Mouse (Mus musculus): ENCODE results near the gene C2cd4c. TPM values are rescaled to one million over a fixed set of nuclear protein-coding genes. Genes with fewer than 3 reads are reported as not detected.

Gene C2cd4c
- polyA plus RNA-seq, 1 experiment from 2014 or later: 0.07 TPM

GRCm38 (mm10) chr10:79595590-79595929, 18.3 kb downstream of the C2cd4c start:
- 51% methylated on average over 8 of the region's 8 CpGs for WGBS
- Histone ChIP-seq H3K4me3 (ENCODE audit: low read length) (no peak overlapping the region), H3K9me3 (ENCODE audit: control insufficient read depth, low read length) (no peaks in the 10 kb centered on the region), H3K27ac (ENCODE audit: low read length) (no peak overlapping the region), H3K36me3 (ENCODE audit: control insufficient read depth, insufficient read depth, low read length) (no peaks in the 10 kb centered on the region), H3K4me2 (ENCODE audit: low read depth, low read length) (no peak overlapping the region), H3K4me1 (ENCODE audit: control insufficient read depth, insufficient read depth, low read length) (no peaks in the 10 kb centered on the region), H3K9ac (ENCODE audit: low read depth, low read length) (no peak overlapping the region), H3K27me3 (replicated peaks; ENCODE audit: control insufficient read depth, insufficient read depth, low read length) (no peaks in the 10 kb centered on the region)
- no peak for ATAC-seq

- Histone ChIP-seq H3K9ac (ENCODE audit: low read depth, low read length) (no peak overlapping the region), H3K4me3 (ENCODE audit: low read length) (no peak overlapping the region), H3K4me1 (ENCODE audit: control insufficient read depth, insufficient read depth, low read length) (no peaks in the 10 kb centered on the region), H3K9me3 (ENCODE audit: control insufficient read depth, low read length) (no peaks in the 10 kb centered on the region), H3K36me3 (ENCODE audit: control insufficient read depth, insufficient read depth, low read length) (no peaks in the 10 kb centered on the region), H3K4me2 (ENCODE audit: low read depth, low read length) (no peak overlapping the region), H3K27ac (ENCODE audit: low read length) (no peak overlapping the region), H3K27me3 (replicated peaks; ENCODE audit: control insufficient read depth, insufficient read depth, low read length) (no peaks in the 10 kb centered on the region)
- WGBS: 14% methylated on average over 17 of the region's 17 CpGs
- ATAC-seq: peak; percentile 83
These were observed 18.8 kb downstream of the C2cd4c start for GRCm38 (mm10) chr10:79594872-79595589.

- no peak overlapping the region for H3K4me3 ChIP-seq (ENCODE audit: low read length)
- no peaks in the 10 kb centered on the region for H3K4me1 ChIP-seq (ENCODE audit: control insufficient read depth, insufficient read depth, low read length)
- no peak for ATAC-seq
- H3K36me3 ChIP-seq (ENCODE audit: control insufficient read depth, insufficient read depth, low read length): no peaks in the 10 kb centered on the region
- H3K4me2 ChIP-seq (ENCODE audit: low read depth, low read length): no peak overlapping the region
- no peaks in the 10 kb centered on the region for H3K9me3 ChIP-seq (ENCODE audit: control insufficient read depth, low read length)
- 51% methylated on average over 6 of the region's 6 CpGs for WGBS
- no peak overlapping the region for H3K27ac ChIP-seq (ENCODE audit: low read length)
- H3K9ac ChIP-seq (ENCODE audit: low read depth, low read length): no peak overlapping the region
- H3K27me3 ChIP-seq (replicated peaks; ENCODE audit: control insufficient read depth, insufficient read depth, low read length): no peaks in the 10 kb centered on the region
These were observed 19.7 kb downstream of the C2cd4c start for GRCm38 (mm10) chr10:79594111-79594510.

- no peak overlapping the region for H3K4me3 ChIP-seq (ENCODE audit: low read length)
- no peaks in the 10 kb centered on the region for H3K27me3 ChIP-seq (replicated peaks; ENCODE audit: control insufficient read depth, insufficient read depth, low read length)
- no peak overlapping the region for H3K4me2 ChIP-seq (ENCODE audit: low read depth, low read length)
- no peaks in the 10 kb centered on the region for H3K36me3 ChIP-seq (ENCODE audit: control insufficient read depth, insufficient read depth, low read length)
- no peaks in the 10 kb centered on the region for H3K9me3 ChIP-seq (ENCODE audit: control insufficient read depth, low read length)
- WGBS: 88% methylated on average over 1 of the region's 1 CpGs
- 0 out of 2 replicates have a peak, but pooled peaks cover 3% of the 10 kb centered on the region for H3K4me1 ChIP-seq (ENCODE audit: control insufficient read depth, insufficient read depth, low read length)
- no peak for ATAC-seq
- no peak overlapping the region for H3K27ac ChIP-seq (ENCODE audit: low read length)
- H3K9ac ChIP-seq (ENCODE audit: low read depth, low read length): no peak overlapping the region
These were observed 23.1 kb downstream of the C2cd4c start for GRCm38 (mm10) chr10:79590702-79591101.

- H3K4me2 ChIP-seq (ENCODE audit: low read depth, low read length): no peak overlapping the region
- H3K27me3 ChIP-seq (replicated peaks; ENCODE audit: control insufficient read depth, insufficient read depth, low read length): no peaks in the 10 kb centered on the region
- no peak overlapping the region for H3K9ac ChIP-seq (ENCODE audit: low read depth, low read length)
- ATAC-seq: peak; percentile 79
- no peak overlapping the region for H3K4me3 ChIP-seq (ENCODE audit: low read length)
- 0 out of 2 replicates have a peak, but pooled peaks cover 3% of the 10 kb centered on the region for H3K4me1 ChIP-seq (ENCODE audit: control insufficient read depth, insufficient read depth, low read length)
- H3K36me3 ChIP-seq (ENCODE audit: control insufficient read depth, insufficient read depth, low read length): no peaks in the 10 kb centered on the region
- H3K9me3 ChIP-seq (ENCODE audit: control insufficient read depth, low read length): no peaks in the 10 kb centered on the region
- no peak overlapping the region for H3K27ac ChIP-seq (ENCODE audit: low read length)
- WGBS: 61% methylated on average over 4 of the region's 4 CpGs
These were observed 26.1 kb downstream of the C2cd4c start for GRCm38 (mm10) chr10:79587752-79588126.

GRCm38 (mm10) chr10:79587061-79587751, 26.6 kb downstream of the C2cd4c start, which contains the start of gene Theg:
Gene Theg, minus strand, starts transcription at chr10:79587331.
- no peak within 1 kb of the TSS for H3K27ac ChIP-seq (ENCODE audit: low read length)
- peak; percentile 74 for ATAC-seq
- H3K4me2 ChIP-seq (ENCODE audit: low read depth, low read length): no peak within 1 kb of the TSS
- H3K9me3 ChIP-seq (ENCODE audit: control insufficient read depth, low read length): no peaks in the 10 kb centered on the region
- H3K4me3 ChIP-seq (ENCODE audit: low read length): no peak within 1 kb of the TSS
- WGBS: 82% methylated on average over 5 of the region's 5 CpGs
- 0 out of 2 replicates have a peak, but pooled peaks cover 3% of the 10 kb centered on the region for H3K4me1 ChIP-seq (ENCODE audit: control insufficient read depth, insufficient read depth, low read length)
- H3K9ac ChIP-seq (ENCODE audit: low read depth, low read length): no peak within 1 kb of the TSS
- H3K27me3 ChIP-seq (replicated peaks; ENCODE audit: control insufficient read depth, insufficient read depth, low read length): no peaks in the 10 kb centered on the region
- H3K36me3 ChIP-seq (ENCODE audit: control insufficient read depth, insufficient read depth, low read length): no peaks in the 10 kb centered on the region

- Histone ChIP-seq H3K9ac (ENCODE audit: low read depth, low read length) (no peak overlapping the region), H3K27me3 (replicated peaks; ENCODE audit: control insufficient read depth, insufficient read depth, low read length) (no peaks in the 10 kb centered on the region), H3K9me3 (ENCODE audit: control insufficient read depth, low read length) (no peaks in the 10 kb centered on the region), H3K36me3 (ENCODE audit: control insufficient read depth, insufficient read depth, low read length) (no peaks in the 10 kb centered on the region), H3K4me2 (ENCODE audit: low read depth, low read length) (no peak overlapping the region), H3K4me3 (ENCODE audit: low read length) (no peak overlapping the region), H3K4me1 (ENCODE audit: control insufficient read depth, insufficient read depth, low read length) (0 out of 2 replicates have a peak, but pooled peaks cover 3% of the 10 kb centered on the region), H3K27ac (ENCODE audit: low read length) (no peak overlapping the region)
- WGBS: 66% methylated on average over 8 of the region's 8 CpGs
- ATAC-seq: no peak
These were observed 27.6 kb downstream of the C2cd4c start for GRCm38 (mm10) chr10:79586243-79586642.

GRCm38 (mm10) chr10:79585723-79586122, 28.1 kb downstream of the C2cd4c start:
- Histone ChIP-seq H3K27me3 (replicated peaks; ENCODE audit: control insufficient read depth, insufficient read depth, low read length) (no peaks in the 10 kb centered on the region), H3K4me2 (ENCODE audit: low read depth, low read length) (no peak overlapping the region), H3K36me3 (ENCODE audit: control insufficient read depth, insufficient read depth, low read length) (no peaks in the 10 kb centered on the region), H3K9ac (ENCODE audit: low read depth, low read length) (no peak overlapping the region), H3K27ac (ENCODE audit: low read length) (no peak overlapping the region), H3K9me3 (ENCODE audit: control insufficient read depth, low read length) (no peaks in the 10 kb centered on the region), H3K4me1 (ENCODE audit: control insufficient read depth, insufficient read depth, low read length) (0 out of 2 replicates have a peak, but pooled peaks cover 3% of the 10 kb centered on the region), H3K4me3 (ENCODE audit: low read length) (no peak overlapping the region)
- ATAC-seq: no peak
- WGBS: 93% methylated on average over 5 of the region's 5 CpGs

- WGBS: 87% methylated on average over 6 of the region's 6 CpGs
- no peaks in the 10 kb centered on the region for H3K36me3 ChIP-seq (ENCODE audit: control insufficient read depth, insufficient read depth, low read length)
- H3K9me3 ChIP-seq (ENCODE audit: control insufficient read depth, low read length): no peaks in the 10 kb centered on the region
- H3K27me3 ChIP-seq (replicated peaks; ENCODE audit: control insufficient read depth, insufficient read depth, low read length): no peaks in the 10 kb centered on the region
- no peak overlapping the region for H3K4me3 ChIP-seq (ENCODE audit: low read length)
- H3K4me1 ChIP-seq (ENCODE audit: control insufficient read depth, insufficient read depth, low read length): 0 out of 2 replicates have a peak, but pooled peaks cover 3% of the 10 kb centered on the region
- no peak overlapping the region for H3K4me2 ChIP-seq (ENCODE audit: low read depth, low read length)
- ATAC-seq: no peak
- H3K27ac ChIP-seq (ENCODE audit: low read length): no peak overlapping the region
- H3K9ac ChIP-seq (ENCODE audit: low read depth, low read length): no peak overlapping the region
These were observed 28.7 kb downstream of the C2cd4c start for GRCm38 (mm10) chr10:79585136-79585535.

Measured in intestine, embryonic 16.5 days (tissue).